Mouse (Mus musculus) cerebellum, adult 2 months (tissue): Measurements from ENCODE around the gene Oscar.

Source experiments
- CTCF ChIP-seq: fragments of 200-500 bp; IDR thresholded peaks from 2 replicates; pipeline ENCODE4 v1.5.1; 2011; ENCODE audit warnings: low read depth, mild to moderate bottlenecking, control low read depth, low read length, moderate library complexity, borderline replicate concordance; ENCODE audit not compliant: insufficient read depth
- POLR2A ChIP-seq: fragments of 200-500 bp; IDR thresholded peaks from 2 replicates; pipeline ENCODE4 v1.6.1; 2011; ENCODE audit warnings: low read length, control low read depth, borderline replicate concordance; ENCODE audit not compliant: insufficient read depth

GRCm38 (mm10) chr7:3609082-3609481 lies 6.9 kb downstream of the Oscar start:
- TF ChIP-seq CTCF (no peak), POLR2A (no peak)
